Mouse (Mus musculus): Measurements from ENCODE around the gene Abhd13.

DNA sequence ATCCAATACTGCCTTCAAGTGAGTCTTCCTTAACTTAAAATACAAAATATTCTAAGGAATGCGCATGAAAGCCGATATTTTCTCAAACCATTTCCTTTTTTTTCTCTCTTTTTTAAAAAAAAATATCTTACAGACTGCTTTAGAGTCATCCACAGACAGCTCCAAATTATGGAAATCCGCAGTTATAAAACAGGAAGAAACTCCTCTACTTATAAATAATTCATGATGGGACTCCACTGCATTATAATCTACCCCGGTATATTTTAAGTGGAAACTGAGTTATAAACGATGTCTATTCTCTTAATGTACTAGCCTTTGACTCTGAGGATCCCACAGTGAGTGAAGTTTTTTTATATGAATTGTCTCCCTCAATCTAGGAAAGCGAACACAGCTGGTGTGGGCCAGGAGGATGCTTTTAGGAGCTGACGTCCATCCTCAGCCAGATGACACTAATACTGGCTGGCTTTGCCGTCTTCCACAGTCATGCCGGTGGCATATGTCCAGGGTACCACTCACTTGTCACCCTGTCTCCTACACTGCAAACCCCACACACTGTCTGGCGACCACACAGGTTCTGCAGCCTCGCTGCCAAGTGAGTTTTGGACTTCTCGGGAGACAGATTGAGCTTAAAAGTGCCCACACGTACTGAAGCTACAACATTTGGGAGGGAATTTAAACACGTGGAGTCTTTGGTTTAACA is 47.6 kb upstream of the Abhd13 start:
- TF ChIP-seq POLR2A (IDR thresholded peaks at IDR 0.05; ENCODE audit: insufficient read depth, low read depth, low read length) (no peak), CTCF (IDR thresholded peaks at IDR 0.05; ENCODE audit: insufficient read depth, low read depth, low read length) (no peak)

Measured in olfactory bulb, adult 2 months (tissue).